Mouse (Mus musculus) liver, embryonic 11.5 days (tissue): Measurements from ENCODE around the gene Syn3. TPM values are rescaled to one million over a fixed set of nuclear protein-coding genes. Genes with fewer than 3 reads are reported as not detected.

Experiments
- ATAC-seq: fragments of 200-750 bp; cut with Nextera tagmentation; replicated peaks from 2 replicates; pipeline ENCODE4 v1.8.0; 2017; ENCODE audit warnings: moderate number of reproducible peaks, mild to moderate bottlenecking, moderate TSS enrichment, moderate library complexity; ENCODE audit not compliant: low FRiP score
- DNase-seq: peaks from one replicate; pipeline ENCODE4 v3.0.0-alpha.2; 2017; ENCODE audit warnings: low spot score
- H3K27ac ChIP-seq: fragments of 300-500 bp; sonication (generic); 2 replicates; pipeline ENCODE4 v1.5.1; 2014; ENCODE audit warnings: mild to moderate bottlenecking, low read depth, low read length, control low read depth
- H3K27me3 ChIP-seq: fragments of 300-500 bp; sonication (generic); replicated peaks from 2 replicates; pipeline ENCODE4 v1.6.1; 2014; ENCODE audit warnings: low read length, mixed read lengths; ENCODE audit not compliant: control insufficient read depth, insufficient read depth
- H3K36me3 ChIP-seq: fragments of 300-500 bp; sonication (generic); 2 replicates; pipeline ENCODE4 v1.6.1; 2014; ENCODE audit warnings: mild to moderate bottlenecking, low read length, moderate library complexity, mixed read lengths; ENCODE audit not compliant: control insufficient read depth, insufficient read depth
- H3K4me1 ChIP-seq: fragments of 300-500 bp; sonication (generic); replicated peaks from 2 replicates; pipeline ENCODE4 v1.6.1; 2014; ENCODE audit warnings: low read length, mixed read lengths; ENCODE audit not compliant: control insufficient read depth, insufficient read depth
- H3K4me2 ChIP-seq: fragments of 300-500 bp; sonication (generic); 2 replicates; pipeline ENCODE4 v1.6.1; 2014; ENCODE audit warnings: mild to moderate bottlenecking, control low read depth, moderate library complexity
- H3K4me3 ChIP-seq: fragments of 300-500 bp; sonication (generic); 2 replicates; pipeline ENCODE4 v1.5.1; 2014; ENCODE audit warnings: low read depth, low read length, control low read depth
- H3K9ac ChIP-seq: fragments of 300-500 bp; sonication (generic); 2 replicates; pipeline ENCODE4 v1.6.1; 2014; ENCODE audit warnings: low read depth, low read length, control low read depth
- H3K9me3 ChIP-seq: fragments of 300-500 bp; sonication (generic); 2 replicates; pipeline ENCODE4 v1.6.1; 2016; ENCODE audit warnings: low read length, inconsistent platforms, mixed read lengths; ENCODE audit not compliant: control insufficient read depth
- WGBS: fragments of 180-500 bp; shearing (Covaris S2); extraction: QIAGEN DNeasy Blood & Tissue Kit; methylation state at CpG from one replicate; pipeline ENCODE4 v1.1.7; 2014; 5-methylcytosine and 5-hydroxymethylcytosine counted together
- polyA plus RNA-seq: library from polyadenylated mRNA; unstranded; fragments of >200 nt; fragmentation: Nextera tagmentation; extraction: Ambion mirVana; gene quantifications from 2 replicates; pipeline ENCODE4 v1.2.1, GENCODE M21; 2014

Syn3 gene
- polyA plus RNA-seq, 1 experiment from 2014 or later = 0.58 TPM

DNA sequence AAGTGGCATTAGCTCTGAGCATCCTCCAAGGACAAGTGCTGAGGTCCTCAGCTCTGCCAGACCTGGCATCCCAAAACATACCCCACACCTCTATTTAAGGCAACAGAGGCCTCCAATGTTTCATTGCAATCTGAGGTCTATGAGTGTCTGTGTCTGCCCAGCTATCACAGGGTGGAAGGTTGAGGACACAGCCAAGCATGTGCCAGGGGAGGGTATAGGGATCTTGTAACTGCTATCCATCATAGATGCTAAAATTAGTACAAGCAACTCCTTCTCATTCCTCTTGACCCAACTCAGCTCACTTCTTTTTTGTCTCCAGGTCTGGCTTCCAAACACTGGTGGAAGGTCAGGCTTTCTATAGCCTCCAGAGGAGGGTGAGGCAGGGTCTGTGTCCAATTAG, 127.1 kb downstream of the Syn3 start:
- Histone ChIP-seq H3K4me1 (0 out of 2 replicates have a peak, but pooled peaks cover 2% of the 10 kb centered on the region), H3K9me3 (no peaks in the 10 kb centered on the region), H3K9ac (no peak overlapping the region), H3K4me3 (no peak overlapping the region), H3K27me3 (no peaks in the 10 kb centered on the region), H3K27ac (no peak overlapping the region), H3K36me3 (no peaks in the 10 kb centered on the region), H3K4me2 (no peak overlapping the region)
- DNase-seq (no peak), ATAC-seq (no peak)

GRCm38 (mm10) chr10:86369346-86369745, 129.3 kb downstream of the Syn3 start:
- Histone ChIP-seq H3K4me1 (peaks cover 5% of the 10 kb centered on the region), H3K9ac (no peak overlapping the region), H3K9me3 (no peaks in the 10 kb centered on the region), H3K4me3 (no peak overlapping the region), H3K27ac (no peak overlapping the region), H3K36me3 (no peaks in the 10 kb centered on the region), H3K4me2 (no peak overlapping the region), H3K27me3 (no peaks in the 10 kb centered on the region)
- peak; percentile 58 for ATAC-seq
- DNase-seq = no peak
- 54% methylated on average over 4 of the region's 4 CpGs for WGBS

GRCm38 (mm10) chr10:86368811-86369210, 129.9 kb downstream of the Syn3 start:
- H3K9me3 ChIP-seq = no peaks in the 10 kb centered on the region
- peaks cover 5% of the 10 kb centered on the region for H3K4me1 ChIP-seq
- no peaks in the 10 kb centered on the region for H3K36me3 ChIP-seq
- H3K27me3 ChIP-seq = no peaks in the 10 kb centered on the region
- ATAC-seq (no peak), DNase-seq (no peak)
- H3K27ac ChIP-seq = no peak overlapping the region
- no peak overlapping the region for H3K9ac ChIP-seq
- H3K4me2 ChIP-seq = no peak overlapping the region
- 77% methylated on average over 12 of the region's 12 CpGs for WGBS
- H3K4me3 ChIP-seq = no peak overlapping the region

DNA sequence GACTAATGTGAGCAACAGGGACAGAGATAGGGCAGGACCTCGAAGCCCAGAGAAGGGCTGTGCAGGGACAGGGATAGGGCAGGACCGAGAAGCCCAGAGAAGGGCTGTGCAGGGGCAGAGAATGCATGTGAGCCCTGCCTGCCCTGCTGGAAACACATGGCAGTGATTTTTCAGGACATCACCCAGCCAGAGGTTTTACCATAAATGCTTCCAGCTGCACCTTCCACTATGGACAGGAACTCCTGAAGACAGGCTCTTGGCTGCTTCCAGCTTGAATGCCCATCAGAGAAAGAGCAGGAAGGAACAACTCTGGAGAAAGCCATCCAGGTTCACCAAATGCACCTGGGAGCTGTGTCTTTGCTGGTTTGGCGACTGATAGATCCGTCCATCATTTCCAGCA, 131.3 kb downstream of the Syn3 start:
- Histone ChIP-seq H3K9me3 (no peaks in the 10 kb centered on the region), H3K4me3 (no peak overlapping the region), H3K27ac (no peak overlapping the region), H3K4me1 (peaks cover 5% of the 10 kb centered on the region), H3K27me3 (no peaks in the 10 kb centered on the region), H3K36me3 (no peaks in the 10 kb centered on the region), H3K9ac (no peak overlapping the region), H3K4me2 (no peak overlapping the region)
- WGBS = 66% methylated on average over 4 of the region's 4 CpGs
- ATAC-seq (no peak), DNase-seq (no peak)

GRCm38 (mm10) chr10:86365632-86366092, 133.0 kb downstream of the Syn3 start:
- Histone ChIP-seq H3K4me3 (no peak overlapping the region), H3K9ac (no peak overlapping the region), H3K27ac (no peak overlapping the region), H3K36me3 (no peaks in the 10 kb centered on the region), H3K4me1 (peaks cover 5% of the 10 kb centered on the region), H3K9me3 (no peaks in the 10 kb centered on the region), H3K4me2 (no peak overlapping the region), H3K27me3 (no peaks in the 10 kb centered on the region)
- 38% methylated on average over 5 of the region's 5 CpGs for WGBS
- ATAC-seq = peak; percentile 64
- DNase-seq = no peak

DNA sequence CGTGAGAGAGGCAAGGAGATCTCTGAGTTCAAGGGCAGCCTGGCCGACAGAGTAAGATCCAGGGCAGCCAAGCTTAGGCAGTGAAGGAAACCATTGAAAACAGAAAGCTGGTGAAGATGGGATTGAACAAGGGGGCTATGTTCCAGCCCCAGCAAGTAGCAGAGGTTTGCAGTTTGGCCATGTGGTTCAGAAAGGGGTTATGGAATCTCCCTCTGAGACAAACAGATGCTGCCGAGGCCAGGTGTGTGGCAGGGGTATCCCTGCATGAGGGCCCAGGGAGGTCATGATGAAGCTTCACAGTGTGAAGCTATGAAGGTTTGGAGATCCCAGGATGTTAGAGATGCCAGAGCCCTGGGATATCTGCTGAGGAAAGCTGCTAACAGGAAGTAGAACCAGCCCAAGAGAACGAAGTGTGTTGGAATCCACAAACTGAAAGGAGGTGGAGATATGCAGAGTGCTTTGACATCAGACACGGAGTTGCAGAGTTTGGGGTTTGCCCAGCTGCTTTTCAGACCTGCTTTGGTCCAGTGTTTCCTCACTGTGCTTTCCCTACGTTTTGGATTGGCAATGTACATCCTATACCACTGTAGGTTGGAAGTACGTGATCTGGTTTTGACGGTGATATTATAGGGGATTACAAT, 134.9 kb downstream of the Syn3 start:
- Histone ChIP-seq H3K4me2 (no peak overlapping the region), H3K9ac (no peak overlapping the region), H3K27ac (no peak overlapping the region), H3K27me3 (no peaks in the 10 kb centered on the region), H3K36me3 (no peaks in the 10 kb centered on the region), H3K9me3 (no peaks in the 10 kb centered on the region), H3K4me3 (no peak overlapping the region), H3K4me1 (peaks cover 3% of the 10 kb centered on the region)
- DNase-seq = no peak
- ATAC-seq = no peak
- WGBS = 68% methylated on average over 8 of the region's 8 CpGs

- Histone ChIP-seq H3K4me2 (no peak overlapping the region), H3K4me1 (peaks cover 4% of the 10 kb centered on the region), H3K27me3 (no peaks in the 10 kb centered on the region), H3K9ac (no peak overlapping the region), H3K9me3 (no peaks in the 10 kb centered on the region), H3K36me3 (no peaks in the 10 kb centered on the region), H3K4me3 (no peak overlapping the region), H3K27ac (no peak overlapping the region)
- no peak for DNase-seq
- 65% methylated on average over 4 of the region's 4 CpGs for WGBS
- ATAC-seq = no peak
Measured at GRCm38 (mm10) chr10:86359699-86360098, 139.0 kb downstream of the Syn3 start.

DNA sequence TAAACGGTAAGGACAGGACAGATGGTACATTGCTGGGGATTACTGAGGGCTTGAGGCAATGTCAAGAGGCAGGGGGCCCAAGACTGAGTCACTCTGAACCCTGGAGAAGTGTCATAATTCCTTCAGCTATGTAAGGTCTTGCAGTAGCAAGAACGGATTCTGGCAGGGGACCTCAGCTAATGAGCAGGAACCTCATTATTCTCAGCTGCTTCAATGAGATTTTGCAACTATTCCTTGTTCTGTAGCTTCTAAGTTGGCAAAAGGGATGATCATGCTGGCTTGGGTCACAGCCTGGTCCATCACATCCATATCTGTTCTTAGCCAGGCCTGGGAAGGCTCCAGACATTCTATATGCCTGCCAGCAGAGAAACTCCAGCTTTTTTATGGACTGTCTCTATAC, 139.5 kb downstream of the Syn3 start:
- no peaks in the 10 kb centered on the region for H3K36me3 ChIP-seq
- DNase-seq (no peak), ATAC-seq (no peak)
- no peaks in the 10 kb centered on the region for H3K9me3 ChIP-seq
- 65% methylated on average over 2 of the region's 2 CpGs for WGBS
- no peaks in the 10 kb centered on the region for H3K27me3 ChIP-seq
- H3K4me3 ChIP-seq = no peak overlapping the region
- H3K27ac ChIP-seq = no peak overlapping the region
- H3K9ac ChIP-seq = no peak overlapping the region
- peaks cover 4% of the 10 kb centered on the region for H3K4me1 ChIP-seq
- no peak overlapping the region for H3K4me2 ChIP-seq

- no peak overlapping the region for H3K4me2 ChIP-seq
- no peaks in the 10 kb centered on the region for H3K9me3 ChIP-seq
- 75% methylated on average over 7 of the region's 7 CpGs for WGBS
- H3K36me3 ChIP-seq = no peaks in the 10 kb centered on the region
- ATAC-seq (no peak), DNase-seq (no peak)
- no peak overlapping the region for H3K27ac ChIP-seq
- no peak overlapping the region for H3K4me3 ChIP-seq
- no peak overlapping the region for H3K9ac ChIP-seq
- no peaks in the 10 kb centered on the region for H3K27me3 ChIP-seq
- H3K4me1 ChIP-seq = peaks cover 4% of the 10 kb centered on the region
Measured at GRCm38 (mm10) chr10:86358307-86358975, 140.3 kb downstream of the Syn3 start.
